Mouse (Mus musculus) ES-E14 (cell line): Measurements from ENCODE around the gene Fam160a1. TPM values are rescaled to one million over a fixed set of nuclear protein-coding genes. Genes with fewer than 3 reads are reported as not detected.
A peak's percentile ranks its signal among the peaks of the same experiment; 100 is the strongest.

Experiments
- DNase-seq: peaks from one replicate; pipeline ENCODE4 v3.0.0-alpha.2; 2013; ENCODE audit warnings: low read depth, low spot score
- H3K27ac ChIP-seq: 2 replicates; pipeline ENCODE4 v1.5.1; 2012; ENCODE audit warnings: low read depth, mild to moderate bottlenecking, low read length, moderate library complexity, mixed read lengths; ENCODE audit not compliant: poor library complexity, insufficient read depth, severe bottlenecking
- H3K36me3 ChIP-seq: 2 replicates; pipeline ENCODE4 v1.6.1; 2012; ENCODE audit warnings: mild to moderate bottlenecking, low read length, moderate library complexity, mixed read lengths; ENCODE audit not compliant: control insufficient read depth, poor library complexity, insufficient read depth, severe bottlenecking
- H3K4me1 ChIP-seq, 2 experiments: fragments of 150-350 bp in 1 of 2; sonication (generic) in 1 of 2; 2 replicates each; pipeline ENCODE4 v1.6.1; 2012; ENCODE audit warnings: low read length in 2 of 2, mild to moderate bottlenecking in 1 of 2, mixed read lengths in 1 of 2; ENCODE audit not compliant: control insufficient read depth in 2 of 2, insufficient read depth in 2 of 2, poor library complexity in 1 of 2
- H3K4me3 ChIP-seq, 2 experiments: fragments of 150-350 bp in 1 of 2; sonication (generic) in 1 of 2; 2 replicates each; pipeline ENCODE4 v1.5.1; 2012; ENCODE audit warnings: low read length in 2 of 2, low read depth in 1 of 2, mild to moderate bottlenecking in 1 of 2, mixed read lengths in 1 of 2; ENCODE audit not compliant: insufficient read depth in 1 of 2, poor library complexity in 1 of 2, severe bottlenecking in 1 of 2
- H3K9ac ChIP-seq: 2 replicates; pipeline ENCODE4 v1.6.1; 2012; ENCODE audit warnings: low read depth, mild to moderate bottlenecking, low read length, mixed read lengths; ENCODE audit not compliant: poor library complexity, insufficient read depth, severe bottlenecking
- H3K9me3 ChIP-seq: fragments of 150-350 bp; sonication (generic); 2 replicates; pipeline ENCODE4 v1.6.1; 2012; ENCODE audit warnings: low read depth, mild to moderate bottlenecking, low read length; ENCODE audit not compliant: control insufficient read depth, insufficient read depth
- CHD2 ChIP-seq: IDR thresholded peaks from 2 replicates; pipeline ENCODE4 v1.6.1; 2014; ENCODE audit warnings: mild to moderate bottlenecking, low read depth, low read length, inconsistent platforms
- HCFC1 ChIP-seq: IDR thresholded peaks from 2 replicates; pipeline ENCODE4 v1.6.1; 2012; ENCODE audit warnings: low read length, inconsistent platforms, borderline replicate concordance; ENCODE audit not compliant: insufficient read depth
- MAFK ChIP-seq: IDR thresholded peaks from 2 replicates; pipeline ENCODE4 v1.6.1; 2014; ENCODE audit warnings: mild to moderate bottlenecking, low read depth, low read length, inconsistent platforms; ENCODE audit not compliant: insufficient read depth
- ZC3H11A ChIP-seq: IDR thresholded peaks from 2 replicates; pipeline ENCODE4 v1.6.1; 2012; ENCODE audit warnings: low read depth, mild to moderate bottlenecking, inconsistent platforms, low read length, borderline replicate concordance
- ZNF384 ChIP-seq: IDR thresholded peaks from 2 replicates; pipeline ENCODE4 v1.6.1; 2012; ENCODE audit warnings: low read depth, low read length, inconsistent platforms
- in situ Hi-C, 2 experiments: fragments of 600-800 bp; cut with MboI; formaldehyde crosslinking; loops; one replicate each; pipeline ENCODE4 v1.15.1; 2025; ENCODE audit warnings: low sequenced_read_pairs in 2 of 2, inconsistent platforms in 1 of 2; ENCODE audit not compliant: unreplicated experiment in 2 of 2
- total RNA-seq: library from RNA; depleted of rRNA; stranded (reverse); fragments of 300-350 nt; gene quantifications from 2 replicates; pipeline ENCODE4 v1.2.3, GENCODE M21; 2012; rRNA removed

Fam160a1 gene
- total RNA-seq, 1 experiment, result 1.4 TPM

DNA sequence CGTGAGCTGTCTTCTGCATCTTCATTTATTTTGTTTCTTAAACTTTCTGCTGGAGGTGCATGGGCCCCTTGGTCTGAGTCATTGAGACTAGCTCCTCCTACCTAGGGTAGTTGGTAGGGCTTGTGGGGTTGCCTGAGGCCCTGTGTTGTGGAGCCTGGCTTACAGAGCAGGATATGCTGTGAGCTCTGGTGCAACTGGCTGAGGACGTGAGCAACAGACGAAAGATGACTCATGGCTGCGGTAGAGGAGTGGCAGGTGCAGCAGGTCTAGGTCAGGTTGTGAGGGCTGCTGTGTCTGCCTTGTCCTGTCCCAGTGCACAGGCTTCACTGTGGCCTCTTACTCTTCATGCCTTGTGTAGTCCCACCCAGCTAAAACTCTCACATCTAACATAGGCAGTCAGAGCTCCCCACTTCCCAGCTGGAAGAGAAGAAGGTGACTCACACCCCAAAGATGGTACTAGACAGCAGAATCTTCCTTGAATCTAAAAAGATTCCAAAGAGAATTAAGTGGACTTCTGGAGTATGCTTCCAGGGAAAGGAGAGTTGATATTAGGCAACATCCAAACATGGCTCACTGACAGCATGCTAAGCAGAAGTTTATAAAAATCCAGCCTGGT, 187.1 kb downstream of the Fam160a1 start:
- DNase-seq, result no peak
- H3K36me3 ChIP-seq, result no peaks in the 10 kb centered on the region
- no peaks in the 10 kb centered on the region for H3K9me3 ChIP-seq
- in situ Hi-C loops, result no loop called here
- H3K4me1 ChIP-seq, result no peaks in the 10 kb centered on the region
- TF ChIP-seq ZC3H11A (no peak), HCFC1 (no peak), ZNF384 (no peak)
- no peak overlapping the region for H3K27ac ChIP-seq
- H3K9ac ChIP-seq, result no peak overlapping the region
- no peak overlapping the region for H3K4me3 ChIP-seq

DNA sequence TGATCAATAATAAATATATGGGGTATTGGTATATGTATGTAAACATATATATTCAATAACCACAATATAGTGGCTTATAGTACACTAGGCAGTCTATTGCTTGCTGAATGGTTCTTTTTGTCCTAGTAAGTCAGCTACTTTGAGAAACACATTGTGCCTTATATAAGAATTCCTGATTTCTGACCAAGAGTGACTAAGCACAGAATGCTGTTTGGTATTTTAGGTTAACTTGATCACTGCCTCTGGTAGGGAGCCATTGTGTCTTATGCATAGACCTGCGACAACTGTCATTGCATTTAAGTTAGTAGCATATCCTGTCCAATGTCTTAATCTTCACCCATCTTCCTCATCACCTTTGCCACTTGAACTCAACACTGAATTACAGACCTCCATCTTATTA, 197.3 kb downstream of the Fam160a1 start:
- Histone ChIP-seq H3K4me1 (no peaks in the 10 kb centered on the region), H3K27ac (no peak overlapping the region), H3K4me3 (no peak overlapping the region), H3K9me3 (no peaks in the 10 kb centered on the region), H3K36me3 (peaks cover 4% of the 10 kb centered on the region; the same call in 1 of the 2 replicates), H3K9ac (no peak overlapping the region)
- in situ Hi-C loops, result no loop called here
- TF ChIP-seq ZC3H11A (no peak), MAFK (no peak), CHD2 (no peak), HCFC1 (no peak), ZNF384 (no peak)
- no peak for DNase-seq

DNA sequence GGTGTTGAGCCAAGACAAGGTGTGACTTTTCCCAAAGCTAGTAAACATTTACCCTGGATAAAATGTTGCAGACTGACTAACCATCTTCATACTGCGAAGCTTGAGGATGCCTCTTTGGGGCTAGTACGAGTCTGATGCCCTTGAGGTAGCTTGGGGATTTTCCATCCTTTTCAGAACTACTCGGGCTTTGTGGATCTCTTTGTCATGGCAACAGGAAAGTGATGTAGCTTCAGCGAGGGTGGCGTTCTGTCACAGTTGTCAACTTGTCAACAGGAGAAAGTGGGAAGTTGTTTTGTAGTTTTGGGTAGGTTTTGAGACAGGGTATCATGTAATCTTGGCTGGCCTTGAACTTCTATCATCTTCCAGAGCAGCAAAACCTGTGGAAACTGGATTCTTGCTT, 197.7 kb downstream of the Fam160a1 start:
- no peak for TF ChIP-seq MAFK
- TF ChIP-seq ZNF384, result no peak
- no peak for TF ChIP-seq CHD2
- no peak for TF ChIP-seq ZC3H11A
- TF ChIP-seq HCFC1, result no peak
- in situ Hi-C loops, result no loop called here
- Histone ChIP-seq H3K4me1 (no peaks in the 10 kb centered on the region), H3K9me3 (no peaks in the 10 kb centered on the region), H3K27ac (no peak overlapping the region), H3K4me3 (no peak overlapping the region), H3K36me3 (peaks cover 4% of the 10 kb centered on the region; the same call in 1 of the 2 replicates), H3K9ac (no peak overlapping the region)
- no peak for DNase-seq

DNA sequence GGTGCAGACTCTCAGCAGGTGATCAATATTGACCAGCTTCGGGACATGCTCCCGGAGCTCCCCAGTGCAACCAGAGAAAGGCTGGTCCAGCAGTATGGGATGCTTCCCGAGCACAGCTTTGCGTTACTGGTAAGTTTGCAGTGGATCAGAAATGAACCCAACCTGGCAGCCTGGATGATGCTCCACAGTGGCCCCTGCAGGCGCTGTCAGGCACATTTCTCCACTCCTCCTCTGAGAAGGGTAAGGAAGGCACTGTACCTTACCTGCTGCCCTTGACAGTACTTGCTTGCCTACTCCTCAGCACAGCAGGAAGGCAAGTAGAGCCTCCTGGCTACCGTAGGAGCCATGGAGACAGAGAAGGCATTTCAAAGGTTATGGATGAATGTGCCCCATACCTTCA, 198.2 kb downstream of the Fam160a1 start:
- Histone ChIP-seq H3K4me3 (no peak overlapping the region), H3K9me3 (no peaks in the 10 kb centered on the region), H3K36me3 (peaks cover 4% of the 10 kb centered on the region; the same call in 1 of the 2 replicates), H3K4me1 (no peaks in the 10 kb centered on the region), H3K27ac (no peak overlapping the region), H3K9ac (no peak overlapping the region)
- TF ChIP-seq ZNF384 (no peak), MAFK (no peak), HCFC1 (no peak), ZC3H11A (no peak), CHD2 (no peak)
- DNase-seq, result peak; percentile 7
- in situ Hi-C loops, result no loop called here

DNA sequence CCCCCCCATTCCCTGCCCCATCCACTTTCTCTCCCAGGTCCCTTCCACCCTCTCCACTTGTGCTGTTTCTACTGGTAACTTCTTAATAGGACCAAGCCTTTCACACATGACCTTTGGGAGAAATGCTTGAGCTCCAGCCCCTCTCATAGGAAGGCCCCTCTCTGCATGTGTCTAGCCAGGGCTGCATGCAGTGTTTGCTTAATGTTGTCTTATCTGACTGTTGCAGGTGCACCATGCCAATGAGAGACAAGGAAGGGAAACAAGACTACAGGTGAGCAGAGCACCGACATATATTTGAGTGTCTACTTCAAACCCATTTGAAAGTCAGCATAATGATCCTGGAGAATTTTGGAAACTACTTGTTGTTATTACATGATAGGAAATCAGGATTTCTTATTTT, 200.7 kb downstream of the Fam160a1 start:
- Histone ChIP-seq H3K9ac (no peak overlapping the region), H3K9me3 (no peaks in the 10 kb centered on the region), H3K4me3 (no peak overlapping the region), H3K36me3 (peaks cover 5% of the 10 kb centered on the region; the same call in 1 of the 2 replicates), H3K27ac (no peak overlapping the region), H3K4me1 (no peaks in the 10 kb centered on the region)
- TF ChIP-seq MAFK (no peak), ZC3H11A (no peak), ZNF384 (no peak), CHD2 (no peak), HCFC1 (no peak)
- DNase-seq, result no peak
- in situ Hi-C loops, result no loop called here

Other genes starting within 250 kb of the Fam160a1 start
- 16.9 and 18.1 TPM in 2 replicates for gene Gatb, start 243.2 kb downstream of the Fam160a1 start, total RNA-seq
- 0.18 and 0.21 TPM in 2 replicates for gene Glt28d2, start 70.2 kb upstream of the Fam160a1 start, total RNA-seq
- gene Gm37240, start 70.2 kb upstream of the Fam160a1 start, total RNA-seq, result 0.58 and 1.2 TPM in 2 replicates
- gene Sh3d19, start 153.8 kb upstream of the Fam160a1 start, total RNA-seq, result 13.2 and 22.3 TPM in 2 replicates
- gene Prss48, start 185.2 kb upstream of the Fam160a1 start, total RNA-seq, result 0.36 and 1.1 TPM in 2 replicates